Mouse (Mus musculus) layer of hippocampus, adult 8-10 months (tissue): ENCODE measurements around the gene Txn2. TPM values are rescaled to one million over a fixed set of nuclear protein-coding genes. Genes with fewer than 3 reads are reported as not detected.

Source experiments
- DNase-seq, 2 experiments: peaks; one replicate each; pipeline ENCODE4 v3.0.0; 2022; ENCODE audit warnings: low spot score in 2 of 2
- total RNA-seq, 4 experiments: library from RNA; stranded (reverse); gene quantifications; 2 replicates each; pipeline ENCODE4 v1.2.4; 2022

Gene Txn2
- total RNA-seq, 4 experiments from 2014 or later: 119 to 130 (median 128) TPM

DNA sequence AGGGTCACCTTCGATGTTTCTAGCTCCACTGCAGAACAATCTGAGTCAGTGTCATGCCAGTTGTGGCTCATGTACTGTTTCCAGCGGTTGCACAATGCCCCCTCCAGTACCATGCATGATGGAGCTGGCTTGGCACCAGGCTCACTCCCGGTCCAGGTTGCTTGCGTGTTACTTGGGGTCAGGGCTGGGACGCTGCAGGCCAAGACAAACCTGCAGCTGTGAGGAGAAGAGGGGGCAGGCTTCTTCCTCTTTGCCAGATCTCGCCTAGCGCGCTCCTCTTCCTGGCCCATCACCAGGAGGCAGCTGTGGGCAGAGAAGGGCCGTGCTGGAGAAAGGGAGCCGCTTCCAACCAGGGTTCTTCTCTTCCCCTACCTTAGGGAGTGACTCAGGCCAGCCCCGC, 5.5 kb upstream of the Txn2 start:
- no peak for DNase-seq

DNA sequence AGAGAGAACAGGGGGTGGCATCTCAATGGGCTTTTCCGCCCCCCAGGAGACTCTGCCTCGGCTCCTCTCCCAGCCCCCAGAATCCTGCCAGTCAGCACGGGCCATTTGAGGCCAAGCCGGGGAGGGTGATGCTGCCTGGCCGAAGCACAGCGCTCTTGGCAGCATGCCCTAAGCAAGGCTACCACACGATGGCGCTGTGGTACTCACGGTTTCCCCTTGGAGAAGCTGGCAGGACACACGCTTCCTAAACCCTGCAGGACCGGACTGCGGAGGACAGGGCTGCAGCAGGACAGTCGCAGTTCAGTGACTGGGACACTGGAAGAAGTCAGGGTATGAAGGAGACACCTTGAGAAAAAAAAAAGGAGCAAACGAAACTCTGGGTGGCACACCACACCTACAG, 5.0 kb upstream of the Txn2 start:
- peak; percentile 93 to 100 for DNase-seq

- no peak for DNase-seq
Measured at GRCm38 (mm10) chr15:77933222-77933621, 4.4 kb upstream of the Txn2 start.

- no peak for DNase-seq
Measured at GRCm38 (mm10) chr15:77931689-77932016, 2.8 kb upstream of the Txn2 start.

DNA sequence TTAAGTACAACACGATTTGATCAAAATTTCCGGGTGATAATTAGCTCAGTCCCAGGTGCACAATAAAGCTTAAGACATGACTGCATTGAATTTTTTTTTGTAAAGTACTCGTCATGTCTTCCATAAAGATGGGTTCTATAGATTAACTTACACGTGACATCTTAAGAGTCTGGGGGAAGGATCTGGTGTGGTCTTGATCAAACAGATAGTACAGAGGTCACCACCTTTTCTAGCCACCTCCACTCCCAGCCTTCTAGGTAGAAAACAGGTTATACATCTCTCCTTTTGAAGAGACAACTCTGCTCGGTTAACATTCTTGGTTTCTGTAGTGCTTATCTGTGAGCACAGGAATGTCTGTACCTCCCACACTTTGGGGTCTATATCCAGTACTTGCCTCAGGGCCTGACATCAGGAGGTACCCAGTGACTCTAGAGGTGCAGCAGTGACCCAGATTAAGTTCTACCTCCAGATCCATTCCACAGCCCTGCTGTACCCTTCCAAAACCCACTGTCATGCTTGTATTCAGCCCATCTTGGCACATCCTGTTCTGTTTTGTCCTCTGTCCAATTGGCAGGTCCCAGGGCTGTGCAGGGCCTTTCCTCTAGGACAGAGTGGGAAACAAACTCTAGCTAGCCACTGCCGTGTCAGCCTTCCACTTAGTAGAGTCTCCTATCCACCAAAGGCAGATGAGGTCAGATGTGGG, 2.3 kb upstream of the Txn2 start:
- DNase-seq: no peak

- no peak for DNase-seq
Measured at GRCm38 (mm10) chr15:77929804-77930203, 998 bp upstream of the Txn2 start.

DNA sequence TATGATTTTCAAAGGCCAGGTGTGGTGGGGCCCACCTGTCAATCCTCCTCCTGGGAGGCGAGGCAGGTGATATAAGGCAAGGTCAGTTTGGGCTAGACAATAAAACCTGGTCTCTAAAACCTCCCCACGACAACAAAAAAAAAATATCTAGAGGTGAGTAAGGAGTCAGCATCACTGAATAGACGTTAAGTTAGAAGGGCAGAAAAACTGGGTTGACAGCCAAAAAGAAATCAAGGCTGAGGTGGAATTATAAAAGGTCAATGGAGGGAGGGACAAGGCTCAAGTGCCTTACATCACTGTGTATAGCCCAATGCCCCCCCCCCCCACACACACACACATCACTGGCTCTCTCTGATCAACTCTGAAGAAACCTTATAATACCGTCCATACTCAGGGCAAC, 715 bp downstream of the Txn2 start:
- no peak for DNase-seq

DNA sequence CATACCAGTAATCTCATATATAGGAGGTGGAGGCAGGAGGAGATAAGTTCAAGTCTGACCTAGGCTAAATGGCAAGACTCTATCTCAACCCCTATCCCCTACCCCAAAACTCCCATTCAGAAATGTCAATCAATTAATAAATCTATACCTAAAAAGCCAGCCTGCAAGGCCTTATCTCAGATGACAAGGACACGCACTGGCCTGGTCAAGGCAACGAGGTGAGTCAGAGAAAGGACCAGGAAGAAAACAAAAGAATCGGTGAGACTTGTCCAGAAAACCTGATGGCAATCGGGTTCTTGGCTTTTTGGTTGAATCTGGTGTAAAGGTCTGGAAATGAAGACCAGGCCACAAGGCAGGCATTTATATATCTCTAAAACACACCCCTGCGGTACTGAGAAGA, 1.9 kb downstream of the Txn2 start:
- DNase-seq: no peak

GRCm38 (mm10) chr15:77925195-77925594, 3.6 kb downstream of the Txn2 start:
- no peak for DNase-seq

GRCm38 (mm10) chr15:77923267-77924035, 5.4 kb downstream of the Txn2 start:
- DNase-seq: no peak

DNA sequence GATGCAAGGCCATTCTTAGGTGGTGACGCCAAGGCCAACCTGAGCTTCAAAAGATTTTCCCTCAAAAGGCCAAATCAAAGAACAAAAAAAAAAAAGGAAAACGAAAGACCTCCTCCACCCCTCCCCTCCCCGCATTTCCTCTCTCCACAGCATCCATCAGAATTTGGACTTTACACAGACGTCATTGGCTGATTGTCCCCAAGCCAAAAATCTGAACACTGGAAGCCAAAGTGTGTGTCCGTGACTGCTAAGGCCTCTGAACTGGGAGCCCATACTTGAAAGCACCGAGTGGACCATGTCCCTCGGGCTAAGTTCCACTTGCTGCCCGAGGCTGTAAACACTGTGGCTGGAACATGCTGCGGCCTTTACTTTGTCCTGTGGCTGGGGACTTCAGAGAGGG, 6.1 kb downstream of the Txn2 start:
- no peak for DNase-seq

- DNase-seq: no peak
Measured at GRCm38 (mm10) chr15:77921636-77922035, 7.2 kb downstream of the Txn2 start.

GRCm38 (mm10) chr15:77920511-77921462, 8.0 kb downstream of the Txn2 start:
- no peak for DNase-seq

GRCm38 (mm10) chr15:77919441-77919840, 9.4 kb downstream of the Txn2 start:
- no peak for DNase-seq

GRCm38 (mm10) chr15:77916851-77917544, 11.8 kb downstream of the Txn2 start:
- peak; percentile 90 to 95 for DNase-seq

DNA sequence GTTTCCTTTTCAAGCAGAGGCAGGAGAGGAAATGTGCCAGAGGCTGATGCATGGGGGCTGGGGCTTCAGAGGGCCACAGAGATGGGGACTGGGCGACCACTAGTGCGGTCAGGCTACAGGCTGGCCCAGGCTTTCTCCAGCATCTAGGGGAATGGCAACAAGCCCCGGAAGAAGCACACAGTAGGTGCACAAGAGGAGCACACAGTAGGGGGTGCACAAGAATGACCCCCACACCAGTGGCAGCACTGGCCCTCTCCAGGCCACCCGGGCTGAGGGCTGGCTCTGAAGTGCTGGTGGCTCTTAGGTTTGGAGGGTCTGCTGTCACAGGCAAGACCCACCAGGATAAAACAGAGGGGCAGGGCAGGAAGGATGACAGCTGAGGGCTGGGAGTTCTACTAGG, 13.5 kb downstream of the Txn2 start:
- no peak for DNase-seq

- DNase-seq: no peak
Measured at GRCm38 (mm10) chr15:77914507-77914906, 14.3 kb downstream of the Txn2 start.

DNA sequence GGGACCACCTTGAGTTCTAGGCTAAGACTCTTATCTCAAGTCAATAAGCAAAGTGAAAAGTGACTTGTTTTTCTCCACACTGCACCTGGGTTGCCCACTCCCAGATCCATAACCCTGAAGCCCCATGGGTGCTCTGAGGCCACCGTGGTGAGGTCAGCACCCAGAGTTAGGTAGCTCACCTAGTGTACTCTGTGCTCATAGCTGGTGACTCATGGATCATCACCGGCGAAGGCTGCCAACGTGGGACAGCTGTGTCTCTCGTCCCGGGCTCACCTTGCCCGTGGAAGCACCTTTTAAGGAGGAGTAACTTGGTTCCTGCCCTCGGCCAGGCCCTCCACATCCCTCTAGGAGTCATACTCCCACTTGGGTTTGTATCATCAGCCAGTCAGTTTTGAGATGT, 15.8 kb downstream of the Txn2 start:
- no peak for DNase-seq

DNA sequence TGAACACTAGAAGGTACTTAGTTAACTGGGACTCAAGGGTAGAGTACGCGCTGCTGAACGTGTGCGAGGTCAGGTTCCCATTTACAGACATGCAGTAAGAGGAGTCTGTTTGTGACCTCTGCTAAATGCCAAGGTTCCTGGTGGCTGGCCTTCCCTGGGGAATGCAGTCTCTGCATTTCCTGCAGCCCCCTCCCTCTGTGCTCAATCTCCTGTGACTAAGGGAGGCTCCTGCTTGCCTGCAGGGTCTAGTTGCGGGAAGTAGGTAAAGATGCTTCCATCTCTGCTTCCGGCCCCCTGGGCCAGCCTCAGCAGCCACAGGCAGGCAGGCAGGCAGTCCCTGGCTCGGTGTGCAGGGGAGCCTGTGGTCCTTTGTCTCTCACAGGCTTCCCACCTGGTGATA, 16.2 kb downstream of the Txn2 start:
- no peak for DNase-seq

- no peak for DNase-seq
Measured at GRCm38 (mm10) chr15:77912048-77912447, 16.8 kb downstream of the Txn2 start.

- no peak for DNase-seq
Measured at GRCm38 (mm10) chr15:77911065-77911464, 17.7 kb downstream of the Txn2 start.
